Comparison of ENCODE assay signal across 8 mouse cellular contexts in the genomic region with DNA sequence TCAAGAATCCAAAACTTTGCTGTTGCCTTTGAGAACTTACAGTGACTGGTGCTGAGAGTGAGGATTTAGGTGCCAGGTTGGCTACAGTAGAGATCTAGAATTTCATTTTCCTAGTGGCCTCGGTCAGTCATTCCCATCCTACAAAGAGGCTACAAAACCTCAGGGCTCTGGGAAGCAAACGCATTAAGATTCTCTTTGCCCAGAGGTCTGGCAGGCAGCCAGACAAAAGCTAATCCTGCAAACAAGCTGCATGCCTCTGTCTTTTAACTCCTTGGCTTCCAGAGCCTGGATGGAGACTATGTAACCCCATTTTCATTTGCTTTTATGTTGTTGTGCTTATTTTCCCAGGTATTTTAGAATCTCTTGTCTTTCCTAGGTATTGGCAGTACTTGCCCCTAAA. TPM values are rescaled to one million over a fixed set of nuclear protein-coding genes. Genes with fewer than 3 reads are reported as not detected.
A peak's percentile ranks its signal among the peaks of the same experiment; 100 is the strongest.
DNase-seq lines count a peak whose midpoint lies in the region; ATAC-seq and TF ChIP-seq lines count a peak whose summit lies in the region.

No protein-coding gene starts in this region.

- H3K4me2 ChIP-seq in limb, embryonic 14.5 days (replicated peaks; ENCODE audit: low read depth, low read length, severe bottlenecking), result no peak overlapping the region
- no peak overlapping the region for H3K4me2 ChIP-seq in midbrain, embryonic 12.5 days (replicated peaks)

- no peak overlapping the region for H3K27ac ChIP-seq in limb, embryonic 14.5 days (replicated peaks; ENCODE audit: low read depth, low read length)
- H3K27ac ChIP-seq in limb, embryonic 10.5 days, result no peak overlapping the region
- H3K27ac ChIP-seq in midbrain, embryonic 12.5 days (replicated peaks), result peak overlapping the region; percentile 60; the same call in 1 of the 2 replicates

- TF ChIP-seq POLR2A in limb, embryonic 14.5 days (IDR thresholded peaks at IDR 0.05; ENCODE audit: borderline replicate concordance, extremely low read depth, insufficient read depth, insufficient read length), result no peak

- WGBS in limb, embryonic 14.5 days, result 9% methylated on average over 2 of the region's 2 CpGs
- 62% methylated on average over 2 of the region's 2 CpGs for WGBS in limb, embryonic 10.5 days
- 26% methylated on average over 2 of the region's 2 CpGs for WGBS in midbrain, embryonic 12.5 days

- H3K4me3 ChIP-seq in limb, embryonic 14.5 days (replicated peaks; ENCODE audit: low read length), result no peak overlapping the region
- H3K4me3 ChIP-seq in limb, embryonic 10.5 days, result no peak overlapping the region
- H3K4me3 ChIP-seq in midbrain, embryonic 12.5 days, result no peak overlapping the region

- no peak overlapping the region for H3K9ac ChIP-seq in limb, embryonic 14.5 days (ENCODE audit: low read depth, low read length, severe bottlenecking)
- no peak overlapping the region for H3K9ac ChIP-seq in midbrain, embryonic 12.5 days (replicated peaks)

- peak; percentile 32 for DNase-seq in gastrocnemius, postnatal 10 days
- no peak for DNase-seq in gastrocnemius, adult 18-20 months (ENCODE audit: low spot score)
- DNase-seq in limb, embryonic 14.5 days (ENCODE audit: low spot score), result peak; percentile 14
- DNase-seq in limb, embryonic 10.5 days (ENCODE audit: low spot score), result no peak
- DNase-seq in brain, embryonic 18.5 days (ENCODE audit: low read depth, low spot score), result peak; percentile 12
- no peak for DNase-seq in spleen, postnatal 10 days (ENCODE audit: low spot score in 2 of 2)
- no peak for DNase-seq in thymus, postnatal 14 days

- H3K36me3 ChIP-seq in limb, embryonic 14.5 days (ENCODE audit: control insufficient read depth, insufficient read depth, low read length), result peaks cover 4% of the 10 kb centered on the region; the same call in 1 of the 2 replicates
- peaks cover 12% of the 10 kb centered on the region; the same call in 1 of the 2 replicates for H3K36me3 ChIP-seq in limb, embryonic 10.5 days
- H3K36me3 ChIP-seq in midbrain, embryonic 12.5 days, result no peaks in the 10 kb centered on the region

- H3K9me3 ChIP-seq in limb, embryonic 14.5 days (ENCODE audit: control insufficient read depth, low read length), result no peaks in the 10 kb centered on the region
- H3K9me3 ChIP-seq in limb, embryonic 10.5 days (replicated peaks), result no peaks in the 10 kb centered on the region
- H3K9me3 ChIP-seq in midbrain, embryonic 12.5 days, result no peaks in the 10 kb centered on the region

- no peaks in the 10 kb centered on the region for H3K27me3 ChIP-seq in limb, embryonic 14.5 days (ENCODE audit: control insufficient read depth, insufficient read depth, low read length)
- no peaks in the 10 kb centered on the region for H3K27me3 ChIP-seq in limb, embryonic 10.5 days (ENCODE audit: low read depth, poor library complexity, severe bottlenecking)
- no peaks in the 10 kb centered on the region for H3K27me3 ChIP-seq in midbrain, embryonic 12.5 days

- H3K4me1 ChIP-seq in limb, embryonic 14.5 days (ENCODE audit: control insufficient read depth, insufficient read depth, low read length), result no peaks in the 10 kb centered on the region
- H3K4me1 ChIP-seq in limb, embryonic 10.5 days, result no peaks in the 10 kb centered on the region
- H3K4me1 ChIP-seq in midbrain, embryonic 12.5 days, result no peaks in the 10 kb centered on the region

- ATAC-seq in limb, embryonic 14.5 days (ENCODE audit: low FRiP score, low read depth), result no peak
- ATAC-seq in midbrain, embryonic 12.5 days (ENCODE audit: low FRiP score, low read depth), result peak; percentile 65

RNA-seq across cellular contexts. Expression of a gene that starts 25.6 kb away (rescaled TPM):
- total RNA-seq in gastrocnemius, postnatal 10 days (2021), result 10 to 100 TPM in 1 of 2 experiments, 1 to 10 TPM in 1; 9.8 to 12.1 TPM
- total RNA-seq in gastrocnemius, adult 18-20 months (2021), result 10 to 100 TPM; 11.3 to 12.0 TPM
- 50.0 and 58.1 TPM in 2 replicates for polyA plus RNA-seq in limb, embryonic 14.5 days (2012; rRNA removed)
- polyA plus RNA-seq in limb, embryonic 14.5 days (2014; fragmentation: Nextera tagmentation; extraction: Ambion mirVana), result 21.8 and 26.3 TPM in 2 replicates
- 15.8 and 17.9 TPM in 2 replicates for polyA plus RNA-seq in limb, embryonic 10.5 days (2016; fragmentation: Nextera tagmentation; extraction: Ambion mirVana)
- 26.6 and 26.7 TPM in 2 replicates for polyA plus RNA-seq in midbrain, embryonic 12.5 days (2016; fragmentation: Nextera tagmentation; extraction: Ambion mirVana)

RNA-seq across cellular contexts. Expression of a gene that starts 45.0 kb away (rescaled TPM):
- 1 to 10 TPM; 3.2 to 5.0 TPM for total RNA-seq in gastrocnemius, postnatal 10 days (2021)
- 1 to 10 TPM; 3.9 to 4.8 TPM for total RNA-seq in gastrocnemius, adult 18-20 months (2021)
- 17.6 and 21.9 TPM in 2 replicates for polyA plus RNA-seq in limb, embryonic 14.5 days (2012; rRNA removed)
- polyA plus RNA-seq in limb, embryonic 14.5 days (2014; fragmentation: Nextera tagmentation; extraction: Ambion mirVana), result 36.3 and 44.8 TPM in 2 replicates
- polyA plus RNA-seq in limb, embryonic 10.5 days (2016; fragmentation: Nextera tagmentation; extraction: Ambion mirVana), result 13.7 and 22.1 TPM in 2 replicates
- 34.0 and 34.1 TPM in 2 replicates for polyA plus RNA-seq in midbrain, embryonic 12.5 days (2016; fragmentation: Nextera tagmentation; extraction: Ambion mirVana)

Comparison
In these comparisons a context has a peak if more than half of its experiments do, and no peak if none do; other contexts are left out.
1. DNase-seq: peak in gastrocnemius, postnatal 10 days (single experiment), limb, embryonic 14.5 days (single experiment) and brain, embryonic 18.5 days (single experiment); none in gastrocnemius, adult 18-20 months (single experiment), limb, embryonic 10.5 days (single experiment), spleen, postnatal 10 days (0 of 2) and thymus, postnatal 14 days (single experiment).